Mouse (Mus musculus) stomach, adult 2 months (tissue): ENCODE measurements around the gene Rasl10b. TPM values are rescaled to one million over a fixed set of nuclear protein-coding genes. Genes with fewer than 3 reads are reported as not detected.

Experiments used
- polyA plus RNA-seq: library from polyadenylated mRNA; depleted of rRNA; stranded (reverse); fragments of >200 nt; gene quantifications from 2 replicates; pipeline ENCODE4 v1.2.3, GENCODE M21; 2012; rRNA removed

Gene Rasl10b
- polyA plus RNA-seq, result 0.78 and 1.0 TPM in 2 replicates

DNA sequence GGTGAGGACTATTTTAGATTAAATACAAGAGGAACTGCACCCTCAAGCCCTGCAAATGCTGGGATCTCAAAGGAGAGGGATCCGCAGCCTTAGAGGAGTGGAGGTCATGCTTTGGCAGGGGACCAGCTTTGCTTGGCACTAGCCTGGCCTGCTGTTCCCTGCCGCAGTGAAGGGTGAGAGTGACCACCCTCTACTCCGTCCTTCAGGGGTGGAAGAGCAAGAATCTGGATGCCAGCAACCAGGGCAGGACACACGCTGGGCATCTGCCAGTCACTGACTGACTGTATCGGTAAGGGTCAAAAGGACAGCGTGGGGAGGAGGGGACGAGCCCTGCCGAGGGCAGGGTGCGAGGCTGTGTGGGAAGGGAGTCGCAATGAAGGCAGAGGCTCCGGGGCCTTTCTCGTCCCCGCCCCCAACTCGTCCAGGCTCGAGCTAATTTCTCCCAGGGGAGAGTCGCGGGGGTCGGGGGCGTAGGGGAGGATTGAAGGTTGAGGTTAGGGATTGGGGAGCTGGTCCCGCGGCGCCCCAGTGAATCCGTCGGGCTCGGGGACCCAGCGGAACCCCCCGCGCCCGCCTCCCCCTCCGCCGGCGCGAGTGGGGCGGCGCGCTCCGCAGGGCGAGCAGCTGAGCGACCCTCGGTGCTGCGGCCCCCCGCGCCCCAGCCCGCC is at the start of gene Rasl10b:
TSS of gene Rasl10b (plus strand) at position 51 of the 668 bp plus-strand sequence.

DNA sequence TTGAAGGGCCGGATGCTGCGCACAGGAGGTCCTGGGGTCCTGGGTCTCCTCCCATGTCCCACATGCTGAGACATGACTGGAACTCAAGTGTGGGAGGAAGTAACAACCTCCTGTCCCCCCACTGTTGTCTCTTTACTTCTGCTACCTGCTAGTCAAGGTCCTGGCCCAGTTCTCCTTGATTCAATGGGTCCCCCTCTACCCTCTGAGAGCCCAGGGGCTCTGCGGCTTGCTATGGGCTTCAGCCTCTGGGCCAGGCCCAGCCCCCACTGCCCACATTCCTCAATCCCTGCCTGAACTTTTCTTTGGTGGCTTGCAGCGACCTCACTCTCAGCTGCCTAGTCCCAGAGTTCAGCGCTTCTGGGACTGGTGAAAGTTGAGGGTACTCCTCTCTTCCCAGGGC is 20.4 kb downstream of the Rasl10b start, which contains the start of gene Gas2l2:
TSS of gene Gas2l2 (minus strand) at position 101 of the 400 bp plus-strand sequence.

GRCm38 (mm10) chr11:83437377-83437776 is 28.4 kb downstream of the Rasl10b start, which contains the start of gene 1700020L24Rik:
TSS of gene 1700020L24Rik (plus strand) at chr11:83437677.

DNA sequence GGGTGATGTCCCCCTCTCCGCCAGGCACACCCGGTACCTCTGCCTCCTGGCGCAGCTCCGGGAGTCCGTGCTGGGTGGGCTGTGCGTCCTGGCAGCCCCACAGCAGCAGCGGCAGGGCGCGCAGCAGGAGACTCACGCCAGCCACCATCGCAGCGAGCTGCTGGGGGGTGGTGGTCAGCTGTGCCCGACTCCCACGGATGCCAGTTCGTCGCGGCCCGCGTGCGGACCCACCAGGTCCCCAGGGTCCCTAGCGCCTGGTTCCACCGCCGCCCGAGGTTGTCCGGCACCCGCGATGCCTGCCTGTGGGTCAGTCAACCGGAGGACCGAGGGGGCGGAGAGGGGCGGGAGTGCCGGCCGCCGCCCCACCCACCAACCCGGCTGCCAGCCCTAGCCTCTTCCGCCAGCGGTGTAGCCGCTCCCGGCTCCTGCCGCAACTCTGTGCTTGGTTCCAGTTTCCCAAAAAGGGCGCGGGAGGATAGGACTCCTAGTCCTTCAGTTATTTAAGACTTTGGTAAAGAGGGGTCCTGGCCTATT is 53.8 kb downstream of the Rasl10b start, which contains the start of gene Mmp28:
TSS of gene Mmp28 (minus strand) at position 361 of the 534 bp plus-strand sequence.

Other genes with a start within 250 kb of the Rasl10b start
- 0.11 and 0.29 TPM in 2 replicates for gene Slfn4, start 234.0 kb upstream of the Rasl10b start, polyA plus RNA-seq
- gene Slfn3, start 217.8 kb upstream of the Rasl10b start, polyA plus RNA-seq, result not detected in 2 replicates
- gene Slfn14, start 122.4 kb upstream of the Rasl10b start, polyA plus RNA-seq, result not detected in 2 replicates
- 8.4 and 11.3 TPM in 2 replicates for gene Ap2b1, start 110.1 kb upstream of the Rasl10b start, polyA plus RNA-seq
- gene Pex12, start 106.6 kb upstream of the Rasl10b start, polyA plus RNA-seq, result 3.3 and 3.9 TPM in 2 replicates
- 0.13 TPM in 2 replicates for gene Gas2l2, start 20.3 kb downstream of the Rasl10b start, polyA plus RNA-seq
- gene 1700020L24Rik, start 28.5 kb downstream of the Rasl10b start, polyA plus RNA-seq, result 0.11 and 0.52 TPM in 2 replicates
- 18.1 and 24.2 TPM in 2 replicates for gene Mmp28, start 53.9 kb downstream of the Rasl10b start, polyA plus RNA-seq
- 0.61 and 1.8 TPM in 2 replicates for gene Taf15, start 63.9 kb downstream of the Rasl10b start, polyA plus RNA-seq
- gene Heatr9, start 113.0 kb downstream of the Rasl10b start, polyA plus RNA-seq, result not detected in 2 replicates
- gene Ccl5, start 121.4 kb downstream of the Rasl10b start, polyA plus RNA-seq, result 9.1 and 12.4 TPM in 2 replicates
- 0.47 and 0.59 TPM in 2 replicates for gene Ccl9, start 169.5 kb downstream of the Rasl10b start, polyA plus RNA-seq
- gene Ccl6, start 183.9 kb downstream of the Rasl10b start, polyA plus RNA-seq, result 4.9 and 9.6 TPM in 2 replicates
- gene Rpl9-ps1, start 236.5 kb downstream of the Rasl10b start, polyA plus RNA-seq, result not detected in 2 replicates
- gene Ccl3, start 240.2 kb downstream of the Rasl10b start, polyA plus RNA-seq, result 0.53 and 0.76 TPM in 2 replicates